Mouse (Mus musculus) liver, adult 2 months (tissue): ENCODE measurements around the gene Cgref1.

Source experiments
- CTCF ChIP-seq: fragments of 200-500 bp; IDR thresholded peaks from 2 replicates; pipeline ENCODE4 v1.5.1; 2011; ENCODE audit warnings: low read depth, low read length, control low read depth
- POLR2A ChIP-seq: fragments of 200-500 bp; IDR thresholded peaks from 2 replicates; pipeline ENCODE4 v1.6.1; 2011; ENCODE audit warnings: low read length, control low read depth; ENCODE audit not compliant: insufficient read depth; ENCODE audit errors: extremely low read depth

GRCm38 (mm10) chr5:30922581-30923041, 22.8 kb downstream of the Cgref1 start:
- no peak for TF ChIP-seq POLR2A
- TF ChIP-seq CTCF, result no peak
